Mouse (Mus musculus) adrenal gland, postnatal 4 days (tissue): ENCODE data around the gene Twnk. TPM values are rescaled to one million over a fixed set of nuclear protein-coding genes. Genes with fewer than 3 reads are reported as not detected.

Experiments used
- DNase-seq, 2 experiments: peaks; one replicate each; pipeline ENCODE4 v3.0.0; 2021 to 2022; ENCODE audit warnings: low spot score in 2 of 2, mixed read lengths in 2 of 2
- total RNA-seq, 2 experiments: library from RNA; stranded (reverse); gene quantifications; 2 replicates each; pipeline ENCODE4 v1.2.3; 2021

Gene Twnk
- total RNA-seq, 2 experiments from 2014 or later, result 30.5 to 33.0 TPM

DNA sequence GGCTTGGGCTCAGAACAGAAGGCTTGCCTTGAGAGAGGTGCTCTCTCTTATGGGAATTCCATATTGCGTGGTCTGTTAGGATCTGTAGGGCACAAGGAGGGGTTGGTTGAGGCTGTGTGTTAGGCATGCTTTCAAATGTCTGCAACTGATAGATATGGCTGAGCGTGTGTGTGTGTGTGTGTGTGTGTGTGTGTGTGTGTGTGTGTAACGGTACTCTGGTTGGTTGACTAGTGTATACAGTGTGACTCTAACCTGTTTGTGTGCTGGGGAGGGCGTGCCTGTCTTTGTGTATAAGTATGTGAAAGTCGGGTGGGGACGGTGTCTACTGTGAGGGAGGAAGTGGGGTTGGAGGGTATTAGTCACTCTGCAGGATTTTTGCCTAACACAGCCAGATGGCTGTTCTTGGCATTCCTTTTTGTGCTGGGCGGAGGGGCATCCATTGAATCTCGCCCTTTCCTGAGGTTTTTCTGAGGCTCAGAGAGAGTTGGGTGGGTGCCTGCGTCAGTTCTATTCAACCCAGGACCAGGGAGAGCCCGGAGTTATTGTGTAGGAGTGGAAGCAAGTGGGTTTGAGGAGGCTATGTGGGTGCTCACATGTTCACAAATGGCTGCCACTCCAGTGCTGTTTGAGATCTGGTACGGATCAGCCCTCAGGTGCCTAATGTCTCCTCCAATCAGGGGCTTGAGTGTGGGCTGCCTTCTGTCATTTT lies 42.6 kb downstream of the Twnk start:
- DNase-seq, result no peak

GRCm38 (mm10) chr19:45048644-45049365 lies 43.3 kb downstream of the Twnk start:
- no peak for DNase-seq

- DNase-seq, result no peak
Measured at GRCm38 (mm10) chr19:45049523-45049922, 44.1 kb downstream of the Twnk start.

DNA sequence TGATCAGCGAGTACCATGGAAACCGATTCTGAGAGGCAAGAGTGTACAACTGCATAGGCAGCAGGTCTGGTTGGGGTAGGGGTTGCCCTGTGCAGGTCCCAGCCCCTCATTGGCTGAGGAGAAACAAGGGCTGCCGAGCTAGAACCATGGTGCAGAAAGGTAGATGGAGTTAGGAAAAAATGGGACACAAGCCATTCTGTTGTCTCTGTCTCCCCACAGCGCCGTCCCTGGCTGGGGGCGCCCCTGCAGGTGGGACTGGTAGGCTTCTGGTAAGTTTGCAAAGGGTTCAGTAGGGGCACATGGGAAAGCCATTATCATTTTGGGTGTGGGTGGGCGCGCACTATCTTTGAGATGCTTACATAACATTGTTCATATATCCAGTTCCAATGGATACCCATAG lies 48.0 kb downstream of the Twnk start:
- DNase-seq, result no peak

GRCm38 (mm10) chr19:45054892-45055690 lies 49.6 kb downstream of the Twnk start:
- DNase-seq, result no peak

- no peak for DNase-seq
Measured at GRCm38 (mm10) chr19:45056364-45056763, 50.9 kb downstream of the Twnk start.

GRCm38 (mm10) chr19:45056908-45057698 lies 51.6 kb downstream of the Twnk start:
- DNase-seq, result no peak

DNA sequence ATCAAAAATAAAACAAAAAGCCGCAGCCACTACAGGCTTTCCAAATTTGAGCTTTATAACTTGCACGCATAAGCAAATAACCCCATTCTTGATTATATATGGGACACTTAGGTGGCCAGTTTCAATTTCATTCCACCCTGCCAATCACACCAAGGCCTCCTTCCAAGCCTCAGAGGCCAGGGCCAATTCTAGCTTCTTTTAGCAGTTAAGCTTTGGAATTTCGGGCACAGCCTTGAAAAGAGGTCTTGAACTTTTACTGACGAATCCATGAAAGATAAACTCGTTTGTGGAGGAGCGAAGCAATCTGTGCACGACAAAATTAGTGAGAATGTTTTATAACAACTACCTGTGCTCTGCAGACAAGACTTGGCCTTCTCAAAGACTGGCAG lies 52.3 kb downstream of the Twnk start:
- DNase-seq, result no peak

GRCm38 (mm10) chr19:45058113-45058839 lies 52.8 kb downstream of the Twnk start:
- DNase-seq, result peak; percentile 42 to 79

DNA sequence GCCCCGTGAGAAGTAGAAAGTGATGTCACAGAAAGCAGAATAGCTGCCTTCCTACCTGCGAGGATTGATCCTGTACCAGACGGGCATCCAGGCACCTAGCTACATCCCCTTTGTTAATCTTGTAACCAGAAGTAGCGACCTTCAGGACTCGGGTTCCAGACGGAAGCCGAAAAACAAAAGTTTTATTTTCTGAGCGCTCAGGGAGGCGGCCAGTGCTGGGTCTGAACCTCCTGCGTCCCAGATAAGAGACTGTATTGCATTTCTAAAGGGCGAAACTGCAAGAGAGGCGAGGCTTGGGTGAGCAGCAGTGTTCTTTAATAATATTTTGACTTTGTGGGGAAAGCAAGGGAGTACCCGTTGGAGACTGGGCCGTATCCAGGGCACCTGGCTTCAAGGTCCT lies 53.4 kb downstream of the Twnk start:
- DNase-seq, result no peak

Other genes with a start within 250 kb of the Twnk start
- 10 to 100 TPM in 1 of 2 experiments, under 1 TPM in 1; 0.45 to 13.6 TPM for gene Pax2, start 249.6 kb upstream of the Twnk start, total RNA-seq
- 10 to 100 TPM; 38.4 to 39.8 TPM for gene Slf2, start 74.5 kb upstream of the Twnk start, total RNA-seq
- gene Sema4g, start 16.6 kb upstream of the Twnk start, total RNA-seq, result 10 to 100 TPM; 15.5 to 26.5 TPM
- gene Mrpl43, start 779 bp downstream of the Twnk start, total RNA-seq, result 10 to 100 TPM; 49.9 to 51.2 TPM
- gene Lzts2, start 8.8 kb downstream of the Twnk start, total RNA-seq, result 100 to 1,000 TPM; 107 to 119 TPM
- under 1 TPM; 0.25 to 0.34 TPM for gene Pdzd7, start 40.1 kb downstream of the Twnk start, total RNA-seq
- 10 to 100 TPM; 70.9 to 72.4 TPM for gene Sfxn3, start 41.8 kb downstream of the Twnk start, total RNA-seq
- 1 to 10 TPM; 7.5 TPM for gene Kazald1, start 69.6 kb downstream of the Twnk start, total RNA-seq
- gene Tlx1, start 145.0 kb downstream of the Twnk start, total RNA-seq, result not detected
- gene Lbx1, start 230.1 kb downstream of the Twnk start, total RNA-seq, result under 1 TPM; 0.11 to 0.22 TPM